Mouse (Mus musculus): ENCODE data around the gene Apof. TPM values are rescaled to one million over a fixed set of nuclear protein-coding genes. Genes with fewer than 3 reads are reported as not detected.
A peak's percentile ranks its signal among the peaks of the same experiment; 100 is the strongest.
"Not testable (repeated sequence)": the region's sequence is repeated elsewhere in the genome, so short reads cannot be mapped to it uniquely, and the experiment has no call there.

The Apof gene
- polyA plus RNA-seq, 1 experiment from 2014 or later: not detected

DNA sequence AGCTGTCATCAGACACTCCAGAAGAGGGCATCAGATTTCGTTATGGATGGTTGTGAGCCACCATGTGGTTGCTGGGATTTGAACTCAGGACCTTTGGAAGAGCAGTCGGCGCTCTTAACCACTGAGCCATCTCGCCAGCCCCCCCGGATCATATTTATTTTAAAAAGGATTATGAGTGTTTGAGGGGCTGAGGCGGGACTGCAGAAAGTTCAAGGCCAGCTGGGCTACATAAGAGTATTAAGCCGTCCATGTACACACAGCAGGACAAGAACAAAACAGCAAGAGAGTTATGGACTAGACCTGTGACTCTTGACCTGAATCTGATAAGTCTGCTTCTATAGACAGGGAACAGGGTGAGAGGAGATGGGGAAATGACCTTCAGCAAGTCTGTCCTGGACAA, 8.1 kb upstream of the Apof start:
- not testable (repeated sequence) for H3K9ac ChIP-seq; H3K4me2 ChIP-seq; H3K27ac ChIP-seq (replicated peaks); ATAC-seq (ENCODE audit: low read depth); H3K4me3 ChIP-seq; H3K36me3 ChIP-seq; H3K27me3 ChIP-seq; H3K9me3 ChIP-seq; H3K4me1 ChIP-seq (replicated peaks)
- 85% methylated on average over 7 of the region's 7 CpGs for WGBS

- no peaks in the 10 kb centered on the region for H3K36me3 ChIP-seq
- H3K27me3 ChIP-seq: no peaks in the 10 kb centered on the region
- H3K9me3 ChIP-seq: no peaks in the 10 kb centered on the region
- no peak overlapping the region for H3K9ac ChIP-seq
- ATAC-seq (ENCODE audit: low read depth): no peak
- no peak overlapping the region for H3K27ac ChIP-seq (replicated peaks)
- WGBS: 79% methylated on average over 22 of the region's 22 CpGs
- no peak overlapping the region for H3K4me2 ChIP-seq
- H3K4me3 ChIP-seq: no peak overlapping the region
- H3K4me1 ChIP-seq (replicated peaks): no peaks in the 10 kb centered on the region
These were observed 6.2 kb upstream of the Apof start for GRCm38 (mm10) chr10:128262300-128262699.

GRCm38 (mm10) chr10:128263393-128264310, 4.8 kb upstream of the Apof start:
- H3K4me2 ChIP-seq: no peak overlapping the region
- H3K4me3 ChIP-seq: no peak overlapping the region
- no peak overlapping the region for H3K9ac ChIP-seq
- no peaks in the 10 kb centered on the region for H3K36me3 ChIP-seq
- no peak overlapping the region for H3K27ac ChIP-seq (replicated peaks)
- H3K9me3 ChIP-seq: no peaks in the 10 kb centered on the region
- no peak for ATAC-seq (ENCODE audit: low read depth)
- no peaks in the 10 kb centered on the region for H3K27me3 ChIP-seq
- WGBS: 85% methylated on average over 6 of the region's 6 CpGs
- H3K4me1 ChIP-seq (replicated peaks): no peaks in the 10 kb centered on the region

GRCm38 (mm10) chr10:128269206-128269910, 887 bp downstream of the Apof start:
- Histone ChIP-seq H3K27ac (replicated peaks) (no peak overlapping the region), H3K4me3 (no peak overlapping the region), H3K9ac (no peak overlapping the region), H3K4me1 (replicated peaks) (peaks cover 11% of the 10 kb centered on the region; the same call in 1 of the 2 replicates), H3K9me3 (no peaks in the 10 kb centered on the region), H3K4me2 (peak overlapping the region; percentile 62; the same call in 1 of the 2 replicates), H3K27me3 (no peaks in the 10 kb centered on the region), H3K36me3 (no peaks in the 10 kb centered on the region)
- 89% methylated on average over 16 of the region's 16 CpGs for WGBS
- ATAC-seq (ENCODE audit: low read depth): no peak

DNA sequence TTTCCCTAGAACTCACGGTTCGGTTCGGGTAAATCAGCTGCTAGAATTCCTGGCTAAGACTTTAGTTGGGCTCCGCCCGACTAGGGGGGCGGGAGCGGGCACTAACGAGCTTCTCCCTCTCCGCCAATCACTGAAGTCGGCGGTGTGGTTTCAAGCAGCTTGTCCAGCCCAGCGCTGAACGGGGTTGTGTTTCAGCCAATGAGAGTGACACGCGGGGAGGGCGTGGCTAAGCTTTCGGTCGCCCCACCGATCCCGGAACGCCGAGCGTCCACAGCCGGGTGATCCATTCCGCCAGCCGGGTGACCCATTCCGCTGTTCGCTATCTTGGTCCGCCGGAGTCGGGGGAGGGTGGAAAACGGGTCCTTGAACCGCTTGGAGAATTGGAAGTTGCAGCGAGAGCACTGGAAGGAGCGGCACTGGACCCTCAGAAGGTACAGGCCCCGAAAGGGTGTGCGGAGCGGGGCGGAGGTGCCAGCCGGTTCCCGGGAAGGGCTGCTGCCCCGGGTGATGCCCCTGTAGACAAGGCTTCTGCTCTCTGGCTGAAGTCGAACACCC, 1.9 kb downstream of the Apof start, which contains the start of gene Stat2:
Stat2 (plus strand) TSS at position 273 of the 555 bp plus-strand sequence.
- WGBS: under 1% methylated on average over 43 of the region's 43 CpGs
- Histone ChIP-seq H3K4me1 (replicated peaks) (peaks cover 11% of the 10 kb centered on the region; the same call in 1 of the 2 replicates), H3K4me3 (peak within 1 kb of the TSS; percentile 79), H3K36me3 (no peaks in the 10 kb centered on the region), H3K27me3 (no peaks in the 10 kb centered on the region), H3K9me3 (no peaks in the 10 kb centered on the region), H3K4me2 (peak within 1 kb of the TSS; percentile 62), H3K27ac (replicated peaks) (peak within 1 kb of the TSS; percentile 88), H3K9ac (peak within 1 kb of the TSS; percentile 86)
- peak; percentile 99 for ATAC-seq (ENCODE audit: low read depth)

GRCm38 (mm10) chr10:128270866-128271265, 2.4 kb downstream of the Apof start:
- Histone ChIP-seq H3K4me3 (peak overlapping the region; percentile 79), H3K36me3 (no peaks in the 10 kb centered on the region), H3K27ac (replicated peaks) (peak overlapping the region; percentile 88), H3K4me1 (replicated peaks) (peaks cover 11% of the 10 kb centered on the region; the same call in 1 of the 2 replicates), H3K9ac (peak overlapping the region; percentile 86), H3K4me2 (peak overlapping the region; percentile 62), H3K27me3 (no peaks in the 10 kb centered on the region), H3K9me3 (no peaks in the 10 kb centered on the region)
- WGBS: 41% methylated on average over 7 of the region's 7 CpGs
- ATAC-seq (ENCODE audit: low read depth): no peak

GRCm38 (mm10) chr10:128271883-128272282, 3.4 kb downstream of the Apof start:
- H3K4me3 ChIP-seq: no peak overlapping the region
- no peaks in the 10 kb centered on the region for H3K27me3 ChIP-seq
- no peak for ATAC-seq (ENCODE audit: low read depth)
- peaks cover 11% of the 10 kb centered on the region; the same call in 1 of the 2 replicates for H3K4me1 ChIP-seq (replicated peaks)
- H3K9ac ChIP-seq: no peak overlapping the region
- peaks cover 6% of the 10 kb centered on the region for H3K36me3 ChIP-seq
- peak overlapping the region; percentile 0; the same call in 1 of the 2 replicates for H3K4me2 ChIP-seq
- H3K27ac ChIP-seq (replicated peaks): no peak overlapping the region
- WGBS: 71% methylated on average over 2 of the region's 2 CpGs
- H3K9me3 ChIP-seq: no peaks in the 10 kb centered on the region

- H3K4me1 ChIP-seq (replicated peaks): peaks cover 11% of the 10 kb centered on the region; the same call in 1 of the 2 replicates
These were observed 4.5 kb downstream of the Apof start for GRCm38 (mm10) chr10:128272819-128273439.

GRCm38 (mm10) chr10:128275374-128275773, 6.9 kb downstream of the Apof start:
- 88% methylated on average over 1 of the region's 1 CpGs for whole genome bisulfite sequencing
- H3K4me1 ChIP-seq (replicated peaks): peaks cover 11% of the 10 kb centered on the region; the same call in 1 of the 2 replicates
- H3K4me3 ChIP-seq; H3K27me3 ChIP-seq; H3K9ac ChIP-seq; H3K9me3 ChIP-seq; H3K27ac ChIP-seq (replicated peaks); H3K4me2 ChIP-seq; ATAC-seq (ENCODE audit: low read depth): not testable (repeated sequence)
- H3K36me3 ChIP-seq: peaks cover 34% of the 10 kb centered on the region

More at GRCm38 (mm10) chr10:128272819-128273439, 4.5 kb downstream of the Apof start:
- H3K27me3 ChIP-seq; H3K9ac ChIP-seq; ATAC-seq (ENCODE audit: low read depth); H3K4me2 ChIP-seq; H3K9me3 ChIP-seq; H3K27ac ChIP-seq (replicated peaks); H3K4me3 ChIP-seq: not testable (repeated sequence)
- H3K36me3 ChIP-seq: peaks cover 12% of the 10 kb centered on the region
- 92% methylated on average over 4 of the region's 7 CpGs for WGBS

GRCm38 (mm10) chr10:128278158-128278557, 9.7 kb downstream of the Apof start:
- Histone ChIP-seq H3K27ac (replicated peaks) (no peak overlapping the region), H3K4me2 (no peak overlapping the region), H3K36me3 (peaks cover 62% of the 10 kb centered on the region), H3K9ac (no peak overlapping the region), H3K4me1 (replicated peaks) (no peaks in the 10 kb centered on the region), H3K27me3 (no peaks in the 10 kb centered on the region), H3K4me3 (no peak overlapping the region), H3K9me3 (no peaks in the 10 kb centered on the region)
- 66% methylated on average over 6 of the region's 6 CpGs for WGBS
- ATAC-seq (ENCODE audit: low read depth): no peak

GRCm38 (mm10) chr10:128280943-128281342, 12.5 kb downstream of the Apof start:
- H3K9me3 ChIP-seq: no peaks in the 10 kb centered on the region
- no peak overlapping the region for H3K27ac ChIP-seq (replicated peaks)
- 91% methylated on average over 6 of the region's 6 CpGs for WGBS
- no peaks in the 10 kb centered on the region for H3K27me3 ChIP-seq
- H3K36me3 ChIP-seq: peaks cover 82% of the 10 kb centered on the region
- H3K4me3 ChIP-seq: no peak overlapping the region
- no peak overlapping the region for H3K9ac ChIP-seq
- H3K4me1 ChIP-seq (replicated peaks): no peaks in the 10 kb centered on the region
- no peak overlapping the region for H3K4me2 ChIP-seq
- ATAC-seq (ENCODE audit: low read depth): no peak

Measured in neural tube, embryonic 13.5 days (tissue).